Mouse (Mus musculus) ES-CJ7 (cell line): ENCODE measurements around the gene Slc7a7.
A peak's percentile ranks its signal among the peaks of the same experiment; 100 is the strongest.

Source experiments
- DNase-seq: peaks from one replicate; pipeline ENCODE4 v3.0.0; 2011; ENCODE audit warnings: low read depth, low spot score

Gene Slc7a7

DNA sequence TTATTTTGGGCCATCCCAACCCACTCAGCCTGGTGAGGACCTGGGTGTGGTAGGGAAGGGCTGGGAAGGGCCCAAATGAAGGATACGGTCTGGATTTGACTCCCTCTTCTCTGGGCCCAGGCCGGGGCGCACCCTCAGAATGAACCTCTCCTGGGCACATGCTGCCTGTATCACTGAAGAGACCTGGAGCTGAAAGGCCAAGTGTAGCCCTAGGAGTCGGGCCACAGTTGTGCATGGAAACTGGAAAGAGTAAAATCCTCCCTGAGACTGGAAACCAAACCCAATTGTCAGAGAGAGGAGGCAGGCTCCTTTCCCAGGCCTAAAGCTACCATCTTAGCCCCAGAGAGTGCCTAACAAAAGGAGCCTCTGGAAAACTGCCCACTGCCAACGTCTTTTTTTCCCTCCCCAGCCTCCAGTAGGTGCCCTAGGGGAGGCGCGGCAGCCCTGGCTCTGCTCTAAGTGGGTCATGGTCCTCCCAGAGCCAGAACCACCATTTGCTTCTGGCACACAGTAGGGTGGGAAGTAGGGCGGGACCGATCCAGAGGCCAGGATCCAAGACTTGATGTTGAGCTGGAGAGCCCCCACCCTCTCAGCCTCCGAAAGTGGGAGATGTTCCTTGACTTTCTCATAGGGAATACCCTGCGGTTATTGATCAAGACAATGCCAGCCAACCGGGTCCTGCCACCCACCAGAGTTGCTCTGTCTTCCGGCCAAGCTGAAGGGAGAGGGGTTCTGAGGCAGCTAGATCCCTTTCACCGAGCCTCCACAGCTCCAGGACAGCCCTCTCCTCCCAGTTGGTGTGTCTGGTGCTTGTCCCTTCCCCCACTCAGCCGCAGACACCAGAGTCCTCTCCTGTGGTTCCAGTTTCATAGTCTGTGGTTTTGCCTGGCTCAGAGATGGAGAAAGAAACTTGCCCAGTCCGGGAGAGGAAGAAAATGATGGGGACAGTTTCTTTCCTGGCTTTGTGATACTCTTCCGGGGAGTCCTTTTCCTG, 15.6 kb upstream of the Slc7a7 start:
- no peak for DNase-seq

DNA sequence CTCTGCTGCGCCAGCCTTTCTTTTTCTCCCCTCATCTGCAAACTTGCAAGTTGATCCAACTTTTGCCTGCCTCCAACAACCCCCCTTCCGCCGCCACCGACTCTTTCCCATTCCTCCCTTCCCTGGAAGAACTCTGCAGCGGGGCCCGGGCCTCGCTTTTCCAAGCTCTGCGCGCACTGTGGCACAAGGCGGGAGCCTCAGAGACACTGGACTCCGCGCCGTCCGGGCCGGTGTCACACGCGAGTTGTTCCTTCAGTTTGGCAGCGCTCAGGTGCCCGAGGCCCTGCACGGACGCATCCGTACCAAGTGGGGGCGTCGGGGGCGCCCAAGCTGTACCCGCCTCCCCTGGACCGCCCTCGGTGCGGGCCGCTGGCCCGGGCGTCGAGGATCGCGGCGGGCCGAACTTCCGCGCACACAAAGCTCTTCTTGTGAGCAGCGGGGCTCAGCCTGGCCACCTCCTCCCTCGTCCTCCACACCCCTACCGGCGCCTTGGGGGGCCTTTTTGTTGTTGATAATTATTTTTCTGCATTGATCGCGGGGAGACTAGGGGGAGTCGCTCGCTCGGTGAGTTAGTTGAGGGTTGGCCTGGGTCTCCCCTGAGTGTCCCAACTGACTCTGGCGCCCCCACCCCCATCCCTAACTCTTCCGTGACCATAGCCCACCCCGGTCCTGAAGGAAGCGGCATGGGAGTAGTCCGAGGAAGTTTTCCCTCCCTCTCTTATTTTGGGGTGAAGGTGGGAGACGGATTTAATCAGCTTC, 14.7 kb upstream of the Slc7a7 start:
- DNase-seq = no peak

GRCm38 (mm10) chr14:54431334-54432077, 13.9 kb upstream of the Slc7a7 start, which contains the start of gene Mmp14:
Mmp14 (plus strand) TSS chr14:54431612.
- DNase-seq = no peak

DNA sequence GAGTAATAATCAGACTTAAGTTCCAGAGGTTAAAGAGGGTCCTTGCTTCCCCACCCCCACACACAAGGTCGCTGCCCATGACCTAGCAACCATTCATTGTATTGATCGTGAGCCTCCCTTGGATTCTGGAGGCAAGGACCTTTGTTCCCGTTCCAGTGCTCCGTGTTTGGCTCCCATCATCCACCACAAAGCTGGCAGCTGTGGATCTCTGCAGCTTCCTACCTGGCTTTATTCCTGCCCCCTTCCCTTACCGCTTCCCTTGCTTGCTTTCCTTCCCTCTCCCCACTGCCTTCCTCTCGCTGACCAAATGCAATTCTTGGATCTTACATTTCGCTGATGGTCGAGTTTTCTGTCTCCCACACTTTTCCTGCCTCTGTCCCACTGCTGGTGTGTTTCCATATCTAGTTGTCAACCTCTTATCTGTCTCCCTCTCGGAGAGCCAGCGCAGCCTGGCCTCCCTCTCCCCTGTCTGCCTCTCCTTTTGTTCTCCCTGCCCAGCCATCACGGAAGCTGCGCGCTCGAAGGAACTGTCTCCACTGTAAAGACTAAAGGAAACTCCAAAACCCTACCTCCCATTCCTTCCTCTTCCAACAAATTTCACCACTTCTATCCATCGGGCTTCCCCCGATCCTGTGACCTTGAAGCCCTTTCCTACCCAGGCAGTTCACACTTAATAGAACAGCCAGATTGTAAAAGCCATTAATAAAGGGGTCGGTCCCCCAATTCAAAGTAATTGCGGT, 13.0 kb upstream of the Slc7a7 start:
- DNase-seq = no peak

GRCm38 (mm10) chr14:54429332-54430093, 11.9 kb upstream of the Slc7a7 start:
- DNase-seq = no peak

DNA sequence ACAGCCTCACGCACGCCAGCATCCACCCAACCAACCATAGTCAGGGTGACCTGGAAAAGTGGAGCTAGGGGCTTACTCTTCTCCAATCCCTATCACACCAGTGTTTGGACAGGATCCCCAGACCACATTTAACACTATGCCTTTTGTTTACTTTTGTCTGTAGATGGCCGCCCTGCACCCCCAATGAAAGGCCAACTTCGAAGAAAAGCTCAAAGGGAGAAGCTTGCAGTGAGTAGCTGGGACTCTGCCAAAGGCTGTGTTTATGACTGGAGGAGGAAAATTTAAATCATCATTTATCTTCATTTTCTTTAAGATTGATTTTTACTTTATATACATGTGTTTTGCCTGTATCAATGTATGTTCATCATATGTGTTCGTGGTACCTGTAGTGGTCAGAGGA, 10.8 kb upstream of the Slc7a7 start:
- DNase-seq = no peak

- no peak for DNase-seq
Measured at GRCm38 (mm10) chr14:54427696-54428095, 10.1 kb upstream of the Slc7a7 start.

GRCm38 (mm10) chr14:54426689-54427398, 9.3 kb upstream of the Slc7a7 start, which contains the start of gene Mrpl52:
Mrpl52 (plus strand) TSS chr14:54426909.
- DNase-seq = peak; percentile 89

DNA sequence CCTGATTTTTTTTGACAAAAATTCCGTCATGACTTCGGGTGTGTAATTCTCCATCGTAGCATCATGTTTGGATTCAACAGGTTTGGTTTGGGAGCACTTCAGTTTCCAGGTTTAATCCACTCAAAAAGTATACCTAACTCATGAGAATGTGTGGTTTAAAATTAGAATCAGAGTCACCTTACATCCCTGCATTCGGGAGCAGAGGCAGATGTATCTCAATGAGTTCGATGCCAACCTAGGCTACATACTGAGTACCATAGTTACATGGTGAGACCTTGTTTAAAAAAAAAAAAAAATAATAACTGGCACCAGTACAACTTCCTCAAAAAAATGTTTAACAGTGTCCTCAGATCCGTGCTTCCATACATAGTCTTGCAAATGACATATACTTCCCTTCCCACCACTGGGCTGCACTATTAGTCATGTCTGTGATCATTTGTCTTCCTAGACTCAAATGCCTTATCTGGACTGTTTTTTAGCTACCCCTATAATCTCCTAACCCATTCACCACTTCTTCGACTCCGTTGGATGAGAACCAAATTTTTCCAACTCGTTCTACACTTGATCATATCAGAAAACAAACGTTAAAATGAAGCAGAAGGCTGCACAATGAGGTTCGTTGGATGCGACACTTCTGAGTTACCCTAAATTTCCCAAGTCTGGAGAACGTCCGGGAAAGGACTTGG, 8.6 kb upstream of the Slc7a7 start:
- DNase-seq = no peak

DNA sequence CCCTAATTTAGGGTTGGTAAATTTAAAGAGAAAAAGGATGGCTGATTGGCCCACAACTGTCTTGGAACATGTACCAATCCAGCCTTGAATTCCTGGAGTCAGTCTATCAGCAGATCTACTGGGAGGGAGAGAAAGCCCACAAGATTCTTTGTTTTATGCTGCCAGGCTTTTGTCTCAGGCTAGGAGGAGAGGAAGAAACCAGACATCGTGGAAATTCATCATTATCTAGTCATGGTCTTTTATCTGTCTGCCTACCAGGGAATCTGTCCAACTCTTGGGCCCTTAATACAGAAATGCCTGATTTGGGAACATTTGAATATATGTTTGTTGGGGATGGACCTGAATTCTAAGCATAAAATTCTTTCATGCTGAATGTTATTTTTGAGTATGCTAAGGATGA, 8.0 kb upstream of the Slc7a7 start:
- DNase-seq = no peak

DNA sequence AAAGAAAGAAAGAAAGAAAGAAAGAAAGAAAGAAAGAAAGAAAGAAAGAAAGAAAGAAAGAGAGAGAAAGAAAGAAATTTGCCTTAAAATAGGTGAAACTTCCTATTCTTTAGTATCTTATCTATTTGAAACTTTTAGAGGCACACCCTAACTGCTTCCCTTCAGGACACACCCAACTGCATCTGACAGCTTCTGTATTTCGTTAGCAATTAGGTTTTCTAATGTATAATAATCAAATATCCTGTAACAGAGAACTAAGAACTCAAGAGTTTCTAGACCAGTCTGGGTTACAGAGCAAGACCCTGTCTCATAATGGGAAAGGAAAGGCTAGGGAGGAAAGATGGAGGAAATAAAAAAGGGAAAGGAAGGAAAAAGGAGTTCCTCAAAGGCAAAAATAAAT, 7.1 kb upstream of the Slc7a7 start:
- DNase-seq = no peak

- DNase-seq = no peak
Measured at GRCm38 (mm10) chr14:54423406-54423805, 5.8 kb upstream of the Slc7a7 start.

GRCm38 (mm10) chr14:54421014-54421413, 3.4 kb upstream of the Slc7a7 start:
- no peak for DNase-seq

- no peak for DNase-seq
Measured at GRCm38 (mm10) chr14:54416830-54417229, 750 bp downstream of the Slc7a7 start.

DNA sequence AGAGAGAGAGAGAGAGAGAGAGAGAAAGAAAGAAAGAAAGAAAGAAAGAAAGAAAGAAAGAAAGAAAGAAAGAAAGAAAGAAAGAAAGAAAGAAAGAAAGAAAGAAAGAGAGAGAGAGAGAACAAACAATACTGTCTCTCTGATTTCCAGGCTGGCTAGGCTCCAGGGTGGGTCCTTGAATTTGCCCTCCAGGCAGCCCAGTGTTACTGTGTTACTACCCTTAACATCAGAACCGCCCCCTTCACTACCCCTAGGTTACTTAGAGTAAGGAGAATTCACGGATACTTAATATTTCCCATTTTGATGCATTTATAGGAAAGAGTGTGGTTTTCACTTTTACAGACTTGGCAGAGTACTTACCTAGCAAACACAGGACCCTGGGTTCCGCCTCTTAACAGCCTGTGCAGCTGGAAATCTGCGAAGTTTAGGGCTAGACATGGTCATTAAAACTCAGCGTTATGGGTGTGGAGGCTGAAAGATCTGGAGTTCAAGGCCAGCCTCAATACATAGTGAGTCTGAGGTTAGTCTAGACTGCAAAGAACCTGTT, 1.3 kb downstream of the Slc7a7 start:
- DNase-seq = peak; percentile 58

- DNase-seq = peak; percentile 91
Measured at GRCm38 (mm10) chr14:54415241-54416020, 2.1 kb downstream of the Slc7a7 start.

GRCm38 (mm10) chr14:54413877-54414700, 3.5 kb downstream of the Slc7a7 start:
- peak; percentile 45 for DNase-seq
